Mouse (Mus musculus) midbrain, embryonic 16.5 days (tissue): Measurements from ENCODE around the gene Cd2ap. TPM values are rescaled to one million over a fixed set of nuclear protein-coding genes. Genes with fewer than 3 reads are reported as not detected.
"Not testable (repeated sequence)": the region's sequence is repeated elsewhere in the genome, so short reads cannot be mapped to it uniquely, and the experiment has no call there.

Experiments
- ATAC-seq: fragments of 200-750 bp; cut with Nextera tagmentation; 2 replicates; pipeline ENCODE4 v1.8.0; 2017; ENCODE audit warnings: moderate TSS enrichment
- H3K27ac ChIP-seq: fragments of 300-500 bp; sonication (generic); 2 replicates; pipeline ENCODE4 v1.5.1; 2014; ENCODE audit warnings: mild to moderate bottlenecking, low read length, mixed read lengths
- H3K27me3 ChIP-seq: fragments of 300-500 bp; sonication (generic); 2 replicates; pipeline ENCODE4 v1.6.1; 2014; ENCODE audit warnings: low read depth, low read length, mixed read lengths; ENCODE audit not compliant: control insufficient read depth, insufficient read depth
- H3K36me3 ChIP-seq: fragments of 300-500 bp; sonication (generic); 2 replicates; pipeline ENCODE4 v1.6.1; 2014; ENCODE audit warnings: mild to moderate bottlenecking, low read length, moderate library complexity, mixed read lengths; ENCODE audit not compliant: control insufficient read depth, insufficient read depth
- H3K4me1 ChIP-seq: fragments of 300-500 bp; sonication (generic); 2 replicates; pipeline ENCODE4 v1.6.1; 2014; ENCODE audit warnings: mild to moderate bottlenecking, low read length, mixed read lengths; ENCODE audit not compliant: control insufficient read depth, insufficient read depth
- H3K4me2 ChIP-seq: fragments of 300-500 bp; sonication (generic); 2 replicates; pipeline ENCODE4 v1.6.1; 2014; ENCODE audit warnings: mild to moderate bottlenecking, low read length, mixed read lengths
- H3K4me3 ChIP-seq: fragments of 300-500 bp; sonication (generic); 2 replicates; pipeline ENCODE4 v1.5.1; 2014; ENCODE audit warnings: low read depth, mild to moderate bottlenecking, low read length, moderate library complexity, mixed read lengths
- H3K9ac ChIP-seq: fragments of 300-500 bp; sonication (generic); 2 replicates; pipeline ENCODE4 v1.6.1; 2014; ENCODE audit warnings: low read depth, low read length, mixed read lengths
- H3K9me3 ChIP-seq: fragments of 300-500 bp; sonication (generic); replicated peaks from 2 replicates; pipeline ENCODE4 v1.6.1; 2014; ENCODE audit warnings: mild to moderate bottlenecking, low read length, mixed read lengths; ENCODE audit not compliant: control insufficient read depth, poor library complexity, severe bottlenecking
- WGBS: fragments of 180-500 bp; shearing (Covaris S2); extraction: QIAGEN DNeasy Blood & Tissue Kit; methylation state at CpG from one replicate; pipeline ENCODE4 v1.1.7; 2014; 5-methylcytosine and 5-hydroxymethylcytosine counted together
- polyA plus RNA-seq: library from polyadenylated mRNA; unstranded; fragments of >200 nt; fragmentation: Nextera tagmentation; extraction: Ambion mirVana; gene quantifications from 2 replicates; pipeline ENCODE4 v1.2.1, GENCODE M21; 2015

The Cd2ap gene
- polyA plus RNA-seq, 1 experiment from 2014 or later: 6.5 TPM

DNA sequence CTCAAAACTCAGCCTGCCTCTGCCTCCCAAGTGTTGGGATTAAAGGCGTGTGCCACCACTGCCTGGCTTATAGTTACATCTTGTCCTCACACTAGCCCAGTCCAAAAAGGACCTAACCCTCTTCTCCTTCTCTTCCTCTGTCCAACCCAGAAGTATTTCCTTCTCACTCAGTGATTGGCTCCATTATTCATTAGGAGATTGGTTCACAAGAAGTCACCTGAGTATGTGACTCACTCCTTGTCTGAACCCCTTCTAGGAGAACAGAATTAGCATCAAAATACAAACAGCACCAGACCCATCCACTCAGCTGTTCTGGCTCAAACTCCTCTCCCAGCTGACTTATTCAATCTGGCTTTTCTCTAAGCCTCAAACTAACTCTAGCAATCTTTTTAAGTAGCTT, 30.0 kb upstream of the Cd2ap start:
- not testable (repeated sequence) for H3K36me3 ChIP-seq, H3K27me3 ChIP-seq, H3K4me3 ChIP-seq, H3K27ac ChIP-seq, H3K4me1 ChIP-seq, ATAC-seq, H3K9me3 ChIP-seq, H3K4me2 ChIP-seq, H3K9ac ChIP-seq
- 91% methylated on average over 1 of the region's 1 CpGs for WGBS

GRCm38 (mm10) chr17:42905919-42906318, 29.5 kb upstream of the Cd2ap start:
- H3K27ac ChIP-seq: no peak overlapping the region
- no peaks in the 10 kb centered on the region for H3K27me3 ChIP-seq
- H3K9me3 ChIP-seq: no peaks in the 10 kb centered on the region
- no peaks in the 10 kb centered on the region for H3K4me1 ChIP-seq
- no peaks in the 10 kb centered on the region for H3K36me3 ChIP-seq
- H3K9ac ChIP-seq: no peak overlapping the region
- WGBS: 84% methylated on average over 6 of the region's 6 CpGs
- H3K4me2 ChIP-seq: no peak overlapping the region
- no peak overlapping the region for H3K4me3 ChIP-seq
- no peak for ATAC-seq

DNA sequence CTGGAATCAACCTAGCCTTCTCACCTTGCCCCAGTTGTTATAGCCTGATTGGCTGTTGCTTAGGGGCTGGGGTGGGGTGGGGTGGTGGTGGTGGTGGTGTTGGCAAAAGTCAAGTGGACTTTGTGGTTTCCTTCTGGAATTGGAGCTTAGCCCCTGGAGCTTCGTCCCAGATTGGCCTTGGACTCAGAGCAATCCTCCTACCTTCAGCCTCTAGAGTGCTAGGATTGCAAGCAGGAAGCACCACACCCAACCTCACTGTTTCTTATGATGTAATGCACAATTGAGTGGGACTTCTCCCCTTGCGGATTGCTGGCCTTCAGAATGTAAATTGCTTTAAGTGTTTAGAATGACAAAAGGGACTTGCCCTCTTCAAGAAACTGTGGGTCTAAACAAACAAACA, 24.3 kb upstream of the Cd2ap start:
- no peak overlapping the region for H3K9ac ChIP-seq
- H3K9me3 ChIP-seq: no peaks in the 10 kb centered on the region
- 80% methylated on average over 2 of the region's 2 CpGs for WGBS
- no peaks in the 10 kb centered on the region for H3K4me1 ChIP-seq
- no peak overlapping the region for H3K4me2 ChIP-seq
- no peaks in the 10 kb centered on the region for H3K36me3 ChIP-seq
- no peak overlapping the region for H3K27ac ChIP-seq
- H3K27me3 ChIP-seq: no peaks in the 10 kb centered on the region
- no peak for ATAC-seq
- H3K4me3 ChIP-seq: no peak overlapping the region

- Histone ChIP-seq H3K9me3 (no peaks in the 10 kb centered on the region), H3K27ac (no peak overlapping the region), H3K4me1 (no peaks in the 10 kb centered on the region), H3K36me3 (no peaks in the 10 kb centered on the region), H3K4me3 (no peak overlapping the region), H3K27me3 (no peaks in the 10 kb centered on the region), H3K4me2 (no peak overlapping the region), H3K9ac (no peak overlapping the region)
- 92% methylated on average over 4 of the region's 4 CpGs for WGBS
- ATAC-seq: no peak
Observed at GRCm38 (mm10) chr17:42887282-42887707, 10.8 kb upstream of the Cd2ap start.

- Histone ChIP-seq H3K36me3 (no peaks in the 10 kb centered on the region), H3K27me3 (no peaks in the 10 kb centered on the region), H3K27ac (no peak overlapping the region), H3K9me3 (no peaks in the 10 kb centered on the region), H3K4me3 (no peak overlapping the region), H3K4me2 (no peak overlapping the region), H3K4me1 (no peaks in the 10 kb centered on the region), H3K9ac (no peak overlapping the region)
- no peak for ATAC-seq
- WGBS: 78% methylated on average over 7 of the region's 7 CpGs
Observed at GRCm38 (mm10) chr17:42885091-42885501, 8.6 kb upstream of the Cd2ap start.

- H3K4me1 ChIP-seq: no peaks in the 10 kb centered on the region
- no peak overlapping the region for H3K4me3 ChIP-seq
- H3K27me3 ChIP-seq: no peaks in the 10 kb centered on the region
- no peak overlapping the region for H3K27ac ChIP-seq
- 88% methylated on average over 4 of the region's 4 CpGs for WGBS
- no peak for ATAC-seq
- no peak overlapping the region for H3K4me2 ChIP-seq
- no peaks in the 10 kb centered on the region for H3K36me3 ChIP-seq
- no peaks in the 10 kb centered on the region for H3K9me3 ChIP-seq
- H3K9ac ChIP-seq: no peak overlapping the region
Observed at GRCm38 (mm10) chr17:42884382-42884781, 7.9 kb upstream of the Cd2ap start.

- no peaks in the 10 kb centered on the region for H3K9me3 ChIP-seq
- H3K4me3 ChIP-seq: no peak overlapping the region
- H3K27ac ChIP-seq: no peak overlapping the region
- no peaks in the 10 kb centered on the region for H3K27me3 ChIP-seq
- H3K9ac ChIP-seq: no peak overlapping the region
- H3K4me2 ChIP-seq: no peak overlapping the region
- ATAC-seq: no peak
- no peaks in the 10 kb centered on the region for H3K36me3 ChIP-seq
- 86% methylated on average over 8 of the region's 8 CpGs for WGBS
- H3K4me1 ChIP-seq: no peaks in the 10 kb centered on the region
Observed at GRCm38 (mm10) chr17:42883769-42884168, 7.3 kb upstream of the Cd2ap start.

- H3K36me3 ChIP-seq: no peaks in the 10 kb centered on the region
- no peak overlapping the region for H3K9ac ChIP-seq
- H3K4me1 ChIP-seq: no peaks in the 10 kb centered on the region
- 64% methylated on average over 9 of the region's 9 CpGs for WGBS
- no peak overlapping the region for H3K4me2 ChIP-seq
- H3K9me3 ChIP-seq: no peaks in the 10 kb centered on the region
- H3K4me3 ChIP-seq: no peak overlapping the region
- H3K27ac ChIP-seq: no peak overlapping the region
- no peaks in the 10 kb centered on the region for H3K27me3 ChIP-seq
- ATAC-seq: no peak
Observed at GRCm38 (mm10) chr17:42883315-42883714, 6.8 kb upstream of the Cd2ap start.

GRCm38 (mm10) chr17:42882873-42883272, 6.4 kb upstream of the Cd2ap start:
- H3K4me1 ChIP-seq: no peaks in the 10 kb centered on the region
- WGBS: 89% methylated on average over 1 of the region's 1 CpGs
- no peak for ATAC-seq
- no peak overlapping the region for H3K27ac ChIP-seq
- no peaks in the 10 kb centered on the region for H3K27me3 ChIP-seq
- no peak overlapping the region for H3K4me3 ChIP-seq
- no peak overlapping the region for H3K4me2 ChIP-seq
- no peak overlapping the region for H3K9ac ChIP-seq
- H3K36me3 ChIP-seq: no peaks in the 10 kb centered on the region
- H3K9me3 ChIP-seq: no peaks in the 10 kb centered on the region
